Mouse (Mus musculus) olfactory bulb, adult 2 months (tissue): ENCODE data around the gene Klk6. TPM values are rescaled to one million over a fixed set of nuclear protein-coding genes. Genes with fewer than 3 reads are reported as not detected.

Experiments
- H3K27ac ChIP-seq: fragments of 200-500 bp; 2 replicates; pipeline ENCODE4 v1.5.1; 2012; ENCODE audit warnings: low read depth, low read length; ENCODE audit not compliant: insufficient read depth
- H3K4me1 ChIP-seq: fragments of 200-500 bp; 2 replicates; pipeline ENCODE4 v1.6.1; 2012; ENCODE audit warnings: low read length; ENCODE audit not compliant: control insufficient read depth, insufficient read depth
- H3K4me3 ChIP-seq: fragments of 200-500 bp; 2 replicates; pipeline ENCODE4 v1.5.1; 2012; ENCODE audit warnings: mild to moderate bottlenecking, low read depth, low read length, moderate library complexity; ENCODE audit not compliant: insufficient read depth
- CTCF ChIP-seq: fragments of 200-500 bp; IDR thresholded peaks from 2 replicates; pipeline ENCODE4 v1.5.1; 2012; ENCODE audit warnings: low read depth, mild to moderate bottlenecking, low read length, moderate library complexity; ENCODE audit not compliant: insufficient read depth
- POLR2A ChIP-seq: fragments of 200-500 bp; IDR thresholded peaks from 2 replicates; pipeline ENCODE4 v1.6.1; 2012; ENCODE audit warnings: mild to moderate bottlenecking, low read depth, low read length, moderate library complexity; ENCODE audit not compliant: insufficient read depth
- WGBS: fragments of 180-500 bp; shearing (Covaris S2); methylation state at CpG from one replicate; pipeline ENCODE4 v1.1.7; 2018; 5-methylcytosine and 5-hydroxymethylcytosine counted together
- polyA plus RNA-seq: library from polyadenylated mRNA; stranded (reverse); fragments of >200 nt; gene quantifications from 2 replicates; pipeline ENCODE4 v1.2.4, GENCODE M21; 2012; ENCODE audit warnings: low replicate concordance; ENCODE audit not compliant: missing spikeins, insufficient read depth, insufficient read length

Klk6 gene
- polyA plus RNA-seq, 1 experiment: not detected

DNA sequence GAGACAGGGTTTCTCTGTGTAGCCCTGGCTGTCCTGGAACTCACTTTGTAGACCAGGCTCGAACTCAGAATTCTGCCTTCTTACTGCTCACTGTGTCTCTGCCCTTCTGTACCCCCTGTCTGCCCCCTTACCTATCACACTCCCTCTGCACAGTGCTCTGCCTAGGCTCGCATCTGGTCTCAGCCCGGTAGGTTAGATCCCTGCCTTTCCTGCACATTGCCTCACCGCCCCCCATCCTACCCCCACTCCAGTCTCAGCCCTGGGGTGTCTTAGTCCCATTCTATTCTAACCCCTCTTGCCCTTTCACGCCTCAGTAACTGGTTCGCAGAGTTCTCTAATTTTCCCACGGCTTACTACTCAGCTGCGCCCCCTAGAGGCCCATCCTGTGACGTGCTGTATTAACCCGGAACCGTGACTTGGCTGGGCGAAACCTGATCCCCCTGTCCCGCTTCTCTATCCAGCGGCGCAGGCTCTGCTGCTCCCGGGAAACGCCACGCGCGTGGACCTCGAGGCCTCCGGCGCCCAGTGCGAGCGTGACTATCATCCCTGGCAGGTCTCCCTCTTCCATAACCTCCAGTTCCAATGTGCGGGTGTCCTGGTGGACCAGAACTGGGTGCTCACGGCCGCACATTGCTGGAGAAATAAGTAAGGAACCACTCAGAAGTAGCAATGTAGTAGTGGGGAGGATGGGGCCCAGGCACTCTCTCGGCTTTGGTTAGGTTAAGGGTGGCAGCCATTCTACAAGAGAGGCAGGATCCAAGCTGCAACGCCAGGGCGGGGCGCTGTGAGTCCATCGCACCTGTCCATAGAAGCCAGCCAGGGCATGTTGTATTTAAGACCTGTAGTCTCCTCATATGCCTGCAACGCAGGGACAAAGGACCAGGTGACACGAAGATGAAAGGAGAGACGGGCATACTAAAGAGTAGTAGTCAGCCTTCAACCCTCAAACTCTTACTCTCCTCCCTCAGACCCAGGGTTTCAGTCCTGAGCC is 41.7 kb upstream of the Klk6 start:
- H3K4me3 ChIP-seq: peak overlapping the region; percentile 14; the same call in 1 of the 2 replicates

GRCm38 (mm10) chr7:43785286-43785685 is 39.0 kb upstream of the Klk6 start:
- Histone ChIP-seq H3K4me1 (peaks cover 11% of the 10 kb centered on the region), H3K27ac (no peak overlapping the region), H3K4me3 (no peak overlapping the region)
- 91% methylated on average over 1 of the region's 1 CpGs for WGBS
- no peak for TF ChIP-seq POLR2A
- no peak for TF ChIP-seq CTCF

More for the DNA sequence above, 41.7 kb upstream of the Klk6 start:
- WGBS: 10% methylated on average over 36 of the region's 36 CpGs
- Histone ChIP-seq H3K4me1 (peaks cover 12% of the 10 kb centered on the region), H3K27ac (no peak overlapping the region)
- TF ChIP-seq POLR2A: no peak
- peak; percentile 59 for TF ChIP-seq CTCF

GRCm38 (mm10) chr7:43788096-43788495 is 36.2 kb upstream of the Klk6 start:
- H3K27ac ChIP-seq: no peak overlapping the region
- no peak overlapping the region for H3K4me3 ChIP-seq
- no peaks in the 10 kb centered on the region; the same call in 1 of the 2 replicates for H3K4me1 ChIP-seq
- WGBS: 63% methylated on average over 3 of the region's 3 CpGs
- TF ChIP-seq POLR2A (no peak), CTCF (no peak)

GRCm38 (mm10) chr7:43789295-43789694 is 35.0 kb upstream of the Klk6 start:
- no peaks in the 10 kb centered on the region; the same call in 1 of the 2 replicates for H3K4me1 ChIP-seq
- no peak overlapping the region for H3K4me3 ChIP-seq
- TF ChIP-seq POLR2A (no peak), CTCF (no peak)
- 77% methylated on average over 2 of the region's 2 CpGs for WGBS
- H3K27ac ChIP-seq: no peak overlapping the region

GRCm38 (mm10) chr7:43791591-43791990 is 32.7 kb upstream of the Klk6 start, which contains the start of gene Klk9:
Gene Klk9 (plus strand): TSS chr7:43791891.
- TF ChIP-seq POLR2A (no peak), CTCF (no peak)
- 82% methylated on average over 7 of the region's 7 CpGs for WGBS
- no peak within 1 kb of the TSS for H3K4me3 ChIP-seq

DNA sequence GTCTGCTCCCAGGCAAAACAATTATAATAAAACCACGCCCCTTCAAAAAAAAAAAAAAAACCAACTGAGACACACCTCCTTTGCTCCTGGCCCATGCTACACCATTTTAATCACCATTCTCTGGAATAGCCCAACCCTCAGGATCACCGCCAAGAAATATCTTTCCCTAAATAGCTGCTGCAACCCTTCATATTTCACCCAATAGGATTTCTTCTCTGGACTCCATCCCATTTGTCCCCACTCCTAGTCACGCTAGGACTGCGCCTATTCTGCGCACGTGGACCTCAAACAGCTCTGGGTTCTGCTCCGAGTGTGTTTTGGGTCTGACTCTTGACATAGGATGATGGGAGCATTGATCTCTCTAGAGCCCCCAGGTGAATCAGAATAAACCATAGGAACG is 27.9 kb upstream of the Klk6 start:
- TF ChIP-seq CTCF (no peak), POLR2A (no peak)
- WGBS: 3% methylated on average over 8 of the region's 8 CpGs
- H3K27ac ChIP-seq: no peak overlapping the region
- peak overlapping the region; percentile 58; the same call in 1 of the 2 replicates for H3K4me3 ChIP-seq
- peaks cover 17% of the 10 kb centered on the region for H3K4me1 ChIP-seq

More at GRCm38 (mm10) chr7:43791591-43791990, 32.7 kb upstream of the Klk6 start, which contains the start of gene Klk9:
- Histone ChIP-seq H3K4me1 (peaks cover 2% of the 10 kb centered on the region), H3K27ac (no peak within 1 kb of the TSS)

DNA sequence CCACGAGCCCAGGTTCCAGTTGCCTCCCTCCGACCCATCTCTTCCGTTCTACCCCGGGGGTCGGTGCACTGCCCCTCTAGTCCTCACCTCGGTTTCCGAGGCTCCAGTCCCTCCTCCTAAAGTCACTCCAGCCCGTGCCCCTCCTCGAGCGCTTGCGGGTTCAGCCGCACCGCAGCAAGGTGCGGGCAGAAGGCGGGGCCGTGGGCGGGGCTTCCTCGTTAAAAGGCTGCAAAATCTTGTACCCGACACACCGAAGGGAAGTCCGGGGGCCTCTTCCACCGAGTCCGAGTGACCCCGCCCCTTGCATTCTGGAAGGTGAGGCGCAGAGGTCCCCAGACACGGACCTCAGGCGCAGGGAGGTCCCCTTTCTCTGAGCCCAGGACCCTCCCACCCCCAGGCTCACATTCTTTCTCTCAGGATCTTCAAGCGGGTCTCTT is 26.9 kb upstream of the Klk6 start, which contains the start of gene Klk8:
TSS of gene Klk8 (plus strand) at position 245 of the 437 bp plus-strand sequence.
- H3K27ac ChIP-seq: no peak within 1 kb of the TSS
- peak within 1 kb of the TSS; percentile 58 for H3K4me3 ChIP-seq
- WGBS: under 1% methylated on average over 28 of the region's 28 CpGs
- H3K4me1 ChIP-seq: peaks cover 17% of the 10 kb centered on the region
- no peak for TF ChIP-seq CTCF
- no peak for TF ChIP-seq POLR2A

GRCm38 (mm10) chr7:43797844-43798462 is 26.3 kb upstream of the Klk6 start:
- WGBS: 34% methylated on average over 13 of the region's 13 CpGs
- H3K4me3 ChIP-seq: peak overlapping the region; percentile 58; the same call in 1 of the 2 replicates
- H3K27ac ChIP-seq: no peak overlapping the region
- TF ChIP-seq CTCF (no peak), POLR2A (no peak)
- H3K4me1 ChIP-seq: peaks cover 17% of the 10 kb centered on the region
